Mouse (Mus musculus) urinary bladder, postnatal 0 days (tissue): ENCODE measurements around the gene Myl10. TPM values are rescaled to one million over a fixed set of nuclear protein-coding genes. Genes with fewer than 3 reads are reported as not detected.

Source experiments
- polyA plus RNA-seq: library from polyadenylated mRNA; unstranded; fragments of >200 nt; fragmentation: Nextera tagmentation; extraction: Ambion mirVana; gene quantifications from 2 replicates; pipeline ENCODE4 v1.2.1, GENCODE M21; 2015

Gene Myl10
- polyA plus RNA-seq: not detected in 2 replicates

DNA sequence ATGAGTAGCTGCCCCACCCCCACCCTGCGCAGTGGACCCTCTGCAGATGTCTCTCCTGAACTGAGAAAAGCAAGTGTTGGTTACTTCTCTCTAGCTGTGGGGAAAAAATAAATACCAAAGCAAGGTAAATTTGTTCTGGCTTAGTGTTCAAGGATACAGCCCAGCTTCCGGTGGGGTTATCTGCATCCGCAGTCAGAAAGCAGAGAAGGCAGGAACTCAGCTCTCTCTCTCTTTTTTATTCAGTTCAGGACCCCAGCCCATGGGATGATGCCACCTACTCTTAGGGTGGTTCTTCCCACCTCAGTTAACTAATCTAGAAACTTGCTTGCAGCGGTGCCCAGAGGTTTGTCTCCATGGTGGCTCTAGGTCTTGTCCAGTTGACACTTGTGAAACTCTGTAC, at the start of gene Myl10:
Myl10 (plus strand) TSS at position 363 of the 400 bp plus-strand sequence.

Other genes with a start within 250 kb of the Myl10 start
- gene Cux1, start 125.7 kb upstream of the Myl10 start, polyA plus RNA-seq: 48.3 and 57.0 TPM in 2 replicates
- gene Col26a1, start 190.1 kb downstream of the Myl10 start, polyA plus RNA-seq: 0.85 and 1.8 TPM in 2 replicates
- 27.6 and 29.5 TPM in 2 replicates for gene Ift22, start 215.0 kb downstream of the Myl10 start, polyA plus RNA-seq